Mouse (Mus musculus): ENCODE results near the gene Cd151.
A peak's percentile ranks its signal among the peaks of the same experiment; 100 is the strongest.

Cd151 gene

GRCm38 (mm10) chr7:141501820-141502555, 34.8 kb downstream of the Cd151 start:
- DNase-seq = no peak

GRCm38 (mm10) chr7:141502556-141502905, 35.3 kb downstream of the Cd151 start:
- no peak for DNase-seq

- no peak for DNase-seq
Measured at GRCm38 (mm10) chr7:141506278-141506677, 39.1 kb downstream of the Cd151 start.

- DNase-seq = no peak
Measured at GRCm38 (mm10) chr7:141508160-141508559, 41.0 kb downstream of the Cd151 start.

GRCm38 (mm10) chr7:141510196-141510595, 43.0 kb downstream of the Cd151 start:
- no peak for DNase-seq

GRCm38 (mm10) chr7:141510681-141511191, 43.5 kb downstream of the Cd151 start:
- no peak for DNase-seq

GRCm38 (mm10) chr7:141517638-141518037, 50.4 kb downstream of the Cd151 start:
- no peak for DNase-seq

GRCm38 (mm10) chr7:141518296-141518695, 51.1 kb downstream of the Cd151 start:
- DNase-seq = no peak

- no peak for DNase-seq
Measured at GRCm38 (mm10) chr7:141518926-141519325, 51.7 kb downstream of the Cd151 start.

GRCm38 (mm10) chr7:141519795-141520194, 52.6 kb downstream of the Cd151 start:
- DNase-seq = peak; percentile 6
